Mouse (Mus musculus) midbrain, embryonic 14.5 days (tissue): ENCODE measurements at regions not wholly inside any gene's neighbourhood (a gene's known extent, or its start where the extent isn't known, plus 50 kb on each side); places are given as distances from the start of the nearest gene placed in this dataset.

Source experiments
- ATAC-seq: fragments of 200-750 bp; cut with Nextera tagmentation; 2 replicates; pipeline ENCODE4 v1.8.0; 2017; ENCODE audit warnings: moderate number of reproducible peaks, moderate library complexity; ENCODE audit not compliant: low FRiP score, low TSS enrichment
- DNase-seq: peaks from one replicate; pipeline ENCODE4 v3.0.0-alpha.2; 2015
- H3K27ac ChIP-seq: fragments of 300-500 bp; sonication (generic); replicated peaks from 2 replicates; pipeline ENCODE4 v1.5.1; 2014; ENCODE audit warnings: mild to moderate bottlenecking, low read depth, low read length, moderate library complexity
- H3K27me3 ChIP-seq: fragments of 300-500 bp; sonication (generic); 2 replicates; pipeline ENCODE4 v1.6.1; 2014; ENCODE audit warnings: low read length, control low read depth, mixed read lengths; ENCODE audit not compliant: control insufficient read depth, insufficient read depth
- H3K36me3 ChIP-seq: fragments of 300-500 bp; sonication (generic); 2 replicates; pipeline ENCODE4 v1.6.1; 2014; ENCODE audit warnings: low read length, control low read depth; ENCODE audit not compliant: control insufficient read depth, insufficient read depth
- H3K4me1 ChIP-seq: fragments of 300-500 bp; sonication (generic); 2 replicates; pipeline ENCODE4 v1.6.1; 2014; ENCODE audit warnings: mild to moderate bottlenecking, antibody characterized with exemption, low read length, control low read depth; ENCODE audit not compliant: control insufficient read depth, insufficient read depth
- H3K4me2 ChIP-seq: fragments of 300-500 bp; sonication (generic); 2 replicates; pipeline ENCODE4 v1.6.1; 2014; ENCODE audit warnings: mild to moderate bottlenecking, low read length, moderate library complexity
- H3K4me3 ChIP-seq: fragments of 300-500 bp; sonication (generic); replicated peaks from 2 replicates; pipeline ENCODE4 v1.5.1; 2014; ENCODE audit warnings: low read depth, low read length
- H3K9ac ChIP-seq: fragments of 300-500 bp; sonication (generic); replicated peaks from 2 replicates; pipeline ENCODE4 v1.6.1; 2014; ENCODE audit warnings: mild to moderate bottlenecking, low read length, moderate library complexity
- H3K9me3 ChIP-seq: fragments of 300-500 bp; sonication (generic); 2 replicates; pipeline ENCODE4 v1.6.1; 2016; ENCODE audit warnings: low read length, control low read depth, mixed read lengths; ENCODE audit not compliant: control insufficient read depth
- WGBS: fragments of 180-500 bp; shearing (Covaris S2); extraction: QIAGEN DNeasy Blood & Tissue Kit; methylation state at CpG from one replicate; pipeline ENCODE4 v1.1.7; 2014; 5-methylcytosine and 5-hydroxymethylcytosine counted together

DNA sequence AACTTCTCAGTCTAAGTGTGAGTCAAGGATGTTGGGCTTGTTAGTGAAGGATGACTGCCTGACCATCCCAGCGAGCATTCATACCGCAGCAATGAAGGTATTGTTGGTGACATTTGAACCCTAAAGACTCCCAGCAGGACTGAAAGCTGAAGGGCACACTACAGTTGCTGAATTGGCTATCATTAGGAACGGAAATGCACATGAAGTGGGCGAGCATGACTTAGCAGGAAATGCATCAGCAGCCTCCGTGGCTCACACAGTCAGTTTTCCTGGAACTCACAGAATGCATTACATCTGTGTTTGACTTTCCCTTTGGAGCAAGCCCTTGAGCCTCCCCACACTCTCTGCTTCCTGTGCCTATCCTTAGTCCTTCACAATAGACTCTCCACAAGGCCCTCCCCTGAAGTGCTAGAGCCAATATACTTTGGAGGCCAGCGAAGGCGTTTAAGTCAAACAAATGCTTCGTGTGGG, 63.9 kb downstream of the Tmco5 start:
- Histone ChIP-seq H3K9me3 (no peaks in the 10 kb centered on the region), H3K9ac (no peak overlapping the region), H3K36me3 (no peaks in the 10 kb centered on the region), H3K27me3 (no peaks in the 10 kb centered on the region), H3K4me1 (no peaks in the 10 kb centered on the region), H3K27ac (no peak overlapping the region), H3K4me3 (no peak overlapping the region), H3K4me2 (no peak overlapping the region)
- ATAC-seq (no peak), DNase-seq (no peak)
- 72% methylated on average over 8 of the region's 8 CpGs for WGBS

- 64% methylated on average over 3 of the region's 3 CpGs for WGBS
- Histone ChIP-seq H3K36me3 (no peaks in the 10 kb centered on the region), H3K27ac (no peak overlapping the region), H3K4me2 (no peak overlapping the region), H3K27me3 (no peaks in the 10 kb centered on the region), H3K9ac (no peak overlapping the region), H3K4me3 (no peak overlapping the region), H3K4me1 (no peaks in the 10 kb centered on the region), H3K9me3 (no peaks in the 10 kb centered on the region)
- DNase-seq (no peak), ATAC-seq (no peak)
These were observed 70.0 kb downstream of the Tmco5 start for GRCm38 (mm10) chr2:116948538-116948937.

DNA sequence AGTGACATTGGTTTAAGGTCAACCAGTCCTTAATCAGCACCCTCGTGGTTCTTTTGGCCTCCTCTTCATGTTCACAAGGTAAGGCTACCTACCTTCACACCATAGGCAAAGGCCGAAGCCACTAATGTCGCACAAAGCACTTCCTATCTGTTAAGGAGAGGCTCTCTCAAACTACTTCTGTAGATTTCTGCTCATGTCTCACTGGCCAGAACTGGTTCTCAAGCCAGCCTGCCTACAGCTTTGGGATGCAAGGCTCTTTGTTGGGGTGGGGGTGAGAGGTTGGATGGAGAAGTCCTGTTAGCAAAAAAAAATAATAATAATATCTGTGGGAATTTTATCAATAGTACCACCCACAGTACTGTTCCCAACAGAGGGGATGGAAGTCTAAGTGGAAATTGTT, 71.2 kb downstream of the Tmco5 start:
- H3K4me2 ChIP-seq, result no peak overlapping the region
- H3K4me1 ChIP-seq, result no peaks in the 10 kb centered on the region
- DNase-seq, result no peak
- no peaks in the 10 kb centered on the region for H3K9me3 ChIP-seq
- ATAC-seq, result no peak
- no peak overlapping the region for H3K9ac ChIP-seq
- H3K27me3 ChIP-seq, result no peaks in the 10 kb centered on the region
- no peak overlapping the region for H3K27ac ChIP-seq
- 92% methylated on average over 3 of the region's 3 CpGs for WGBS
- no peaks in the 10 kb centered on the region for H3K36me3 ChIP-seq
- no peak overlapping the region for H3K4me3 ChIP-seq

DNA sequence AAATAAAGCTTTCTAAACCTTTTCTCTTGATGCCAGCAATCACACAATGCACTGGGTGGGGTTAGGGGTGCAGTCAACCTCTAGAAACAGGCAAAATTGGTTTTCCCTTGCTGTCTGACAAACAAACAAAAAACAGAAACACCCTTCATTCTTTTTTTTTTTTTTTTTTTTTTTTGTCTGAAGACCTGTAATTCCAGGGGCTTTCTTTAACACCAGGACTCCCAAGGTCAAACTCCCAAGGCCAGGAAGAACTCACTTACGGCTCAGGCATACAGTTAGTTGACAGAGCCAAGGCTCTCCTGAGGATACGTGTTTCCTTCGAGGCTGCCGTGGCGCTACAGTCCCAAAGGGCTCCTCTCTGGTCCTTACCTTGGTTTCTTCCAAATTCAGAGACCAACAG, 71.7 kb downstream of the Tmco5 start:
- Histone ChIP-seq H3K4me3 (no peak overlapping the region), H3K4me2 (no peak overlapping the region), H3K4me1 (no peaks in the 10 kb centered on the region), H3K27ac (no peak overlapping the region), H3K27me3 (no peaks in the 10 kb centered on the region), H3K9ac (no peak overlapping the region), H3K9me3 (no peaks in the 10 kb centered on the region), H3K36me3 (no peaks in the 10 kb centered on the region)
- no peak for DNase-seq
- WGBS, result 92% methylated on average over 5 of the region's 5 CpGs
- ATAC-seq, result no peak

DNA sequence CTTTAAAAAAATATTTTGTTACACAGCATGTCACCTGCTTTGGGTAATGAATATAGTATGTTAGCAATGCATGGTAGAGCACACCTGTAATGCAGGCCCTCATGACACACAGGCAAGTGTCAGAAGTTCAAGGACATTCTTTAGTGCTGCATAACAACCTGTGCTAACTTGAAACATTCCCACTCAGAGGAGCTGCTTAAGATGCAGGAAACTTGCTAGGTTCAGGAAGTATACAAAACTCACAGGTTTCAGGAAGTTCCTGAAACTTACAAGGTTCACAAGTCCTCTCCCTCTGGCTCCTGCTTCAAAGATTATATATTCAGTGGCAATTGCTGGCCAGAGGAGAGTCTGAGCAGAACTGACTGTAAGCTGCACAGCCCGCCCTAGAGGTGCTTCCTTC, 73.0 kb downstream of the Tmco5 start:
- ATAC-seq (no peak), DNase-seq (no peak)
- Histone ChIP-seq H3K4me2 (no peak overlapping the region), H3K27ac (no peak overlapping the region), H3K27me3 (no peaks in the 10 kb centered on the region), H3K36me3 (no peaks in the 10 kb centered on the region), H3K4me3 (no peak overlapping the region), H3K9me3 (no peaks in the 10 kb centered on the region), H3K9ac (no peak overlapping the region), H3K4me1 (no peaks in the 10 kb centered on the region)
- 94% methylated on average over 1 of the region's 1 CpGs for WGBS

DNA sequence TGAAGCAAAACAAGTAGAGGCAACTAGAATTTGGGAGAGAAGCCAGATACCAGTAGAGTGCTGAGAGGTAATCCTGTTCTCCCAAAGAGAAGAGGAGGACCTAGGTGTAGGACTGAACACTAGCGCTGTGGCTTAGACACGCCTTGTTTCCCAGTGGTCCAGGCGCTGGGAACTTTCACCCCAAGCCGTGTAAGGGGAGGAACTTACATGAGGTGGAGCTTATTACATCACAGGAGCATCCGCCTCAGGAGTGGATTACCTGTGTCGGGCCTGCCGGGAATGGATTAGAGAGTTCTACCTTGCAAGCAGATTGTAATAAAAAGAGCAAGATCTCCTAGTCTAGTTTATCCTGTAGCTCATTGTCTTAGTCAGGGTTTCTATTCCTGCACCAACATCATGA, 75.8 kb downstream of the Tmco5 start:
- no peaks in the 10 kb centered on the region for H3K9me3 ChIP-seq
- H3K27ac ChIP-seq, result no peak overlapping the region
- no peaks in the 10 kb centered on the region for H3K4me1 ChIP-seq
- no peak for DNase-seq
- 93% methylated on average over 7 of the region's 7 CpGs for WGBS
- H3K27me3 ChIP-seq, result no peaks in the 10 kb centered on the region
- no peak overlapping the region for H3K4me2 ChIP-seq
- H3K9ac ChIP-seq, result no peak overlapping the region
- H3K4me3 ChIP-seq, result no peak overlapping the region
- ATAC-seq, result no peak
- no peaks in the 10 kb centered on the region for H3K36me3 ChIP-seq

GRCm38 (mm10) chr2:116954896-116955295, 76.4 kb downstream of the Tmco5 start:
- 92% methylated on average over 4 of the region's 4 CpGs for WGBS
- Histone ChIP-seq H3K27ac (no peak overlapping the region), H3K27me3 (no peaks in the 10 kb centered on the region), H3K4me3 (no peak overlapping the region), H3K9me3 (no peaks in the 10 kb centered on the region), H3K4me1 (no peaks in the 10 kb centered on the region), H3K4me2 (no peak overlapping the region), H3K36me3 (no peaks in the 10 kb centered on the region), H3K9ac (no peak overlapping the region)
- DNase-seq, result no peak
- ATAC-seq, result no peak

DNA sequence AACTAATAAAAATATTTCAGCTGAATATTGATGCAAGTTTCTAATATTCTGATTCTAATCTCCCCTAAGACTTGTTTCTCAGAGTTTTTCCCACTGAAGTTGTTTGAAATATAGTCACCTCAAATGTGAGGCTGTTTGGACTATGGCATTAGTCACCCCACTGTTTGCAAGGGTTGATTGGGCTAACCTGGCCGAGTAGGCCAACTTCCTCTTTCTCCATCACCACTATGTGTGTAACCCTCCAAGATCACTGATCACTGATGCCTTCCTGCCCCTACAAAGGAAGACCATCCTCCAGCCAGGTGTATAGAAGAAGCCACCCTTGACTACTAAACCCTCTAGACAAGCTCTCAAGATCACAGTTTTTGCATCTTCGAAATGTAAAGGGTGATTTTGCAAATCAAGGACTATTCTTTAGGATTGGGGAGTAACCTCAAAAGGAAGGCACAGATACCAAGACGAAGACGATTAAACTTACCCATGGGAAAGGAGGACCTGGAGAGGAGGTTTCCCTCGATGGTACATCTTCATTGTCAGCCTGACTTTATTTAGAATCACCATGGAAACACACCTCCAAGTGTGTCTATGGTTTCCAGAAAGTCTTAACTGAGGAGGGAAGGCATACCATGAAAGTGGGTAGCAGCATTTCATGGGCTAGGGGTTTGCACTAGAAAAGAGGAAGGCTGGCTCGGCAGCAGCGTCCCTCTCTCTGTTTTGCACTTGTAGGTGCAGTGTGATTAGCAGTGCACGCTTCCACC, 84.8 kb downstream of the Tmco5 start:
- DNase-seq, result no peak
- no peak overlapping the region for H3K9ac ChIP-seq
- ATAC-seq, result no peak
- H3K4me1 ChIP-seq, result no peaks in the 10 kb centered on the region
- 78% methylated on average over 8 of the region's 8 CpGs for WGBS
- no peaks in the 10 kb centered on the region for H3K27me3 ChIP-seq
- no peaks in the 10 kb centered on the region for H3K9me3 ChIP-seq
- no peak overlapping the region for H3K27ac ChIP-seq
- no peak overlapping the region for H3K4me2 ChIP-seq
- H3K36me3 ChIP-seq, result no peaks in the 10 kb centered on the region
- H3K4me3 ChIP-seq, result no peak overlapping the region

DNA sequence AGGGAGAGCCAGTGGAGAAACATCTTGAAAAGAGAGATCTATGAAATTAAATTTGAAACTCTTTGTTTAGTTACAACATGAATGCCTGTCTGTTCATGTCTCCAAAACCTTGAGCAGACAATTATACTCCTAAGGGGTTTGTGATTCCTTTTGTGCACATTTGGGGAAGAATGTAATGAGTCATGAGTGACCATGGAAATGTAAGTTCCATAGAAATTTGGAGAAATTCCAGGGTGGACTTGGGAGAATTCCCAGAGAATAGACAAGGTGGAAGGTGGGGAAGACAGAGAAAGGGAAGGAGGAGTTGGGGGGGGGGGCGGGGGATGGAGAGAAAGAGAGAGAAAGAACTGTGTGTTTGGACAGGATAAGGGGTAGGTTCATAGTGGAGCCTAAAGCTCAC, 87.8 kb downstream of the Tmco5 start:
- ATAC-seq (no peak), DNase-seq (no peak)
- no peak overlapping the region for H3K4me3 ChIP-seq
- H3K9ac ChIP-seq, result no peak overlapping the region
- WGBS, result no CpG with 5 or more reads among the region's 1 CpGs
- H3K4me2 ChIP-seq, result no peak overlapping the region
- no peak overlapping the region for H3K27ac ChIP-seq
- H3K4me1 ChIP-seq, result no peaks in the 10 kb centered on the region
- no peaks in the 10 kb centered on the region for H3K27me3 ChIP-seq
- H3K36me3 ChIP-seq, result no peaks in the 10 kb centered on the region
- H3K9me3 ChIP-seq, result no peaks in the 10 kb centered on the region
